Mouse (Mus musculus) lung, postnatal 4 days (tissue): ENCODE data around the gene Myg1.

ENCODE experiments used
- DNase-seq, 2 experiments: peaks; one replicate each; pipeline ENCODE4 v3.0.0; 2021

Myg1 gene

GRCm38 (mm10) chr15:102386640-102387039 lies 55.1 kb downstream of the Myg1 start:
- DNase-seq, result no peak
